Mouse (Mus musculus) midbrain, postnatal 0 days (tissue): ENCODE results near the gene Stk32c. TPM values are rescaled to one million over a fixed set of nuclear protein-coding genes. Genes with fewer than 3 reads are reported as not detected.
A peak's percentile ranks its signal among the peaks of the same experiment; 100 is the strongest.

ENCODE experiments used
- ATAC-seq: fragments of 200-750 bp; cut with Nextera tagmentation; 2 replicates; pipeline ENCODE4 v1.8.0; 2017; ENCODE audit warnings: moderate number of reproducible peaks, mild to moderate bottlenecking, moderate TSS enrichment, moderate library complexity; ENCODE audit not compliant: low FRiP score
- DNase-seq: peaks from one replicate; pipeline ENCODE4 v3.0.0-alpha.2; 2015; ENCODE audit warnings: low spot score
- H3K27ac ChIP-seq: fragments of 300-500 bp; sonication (generic); 2 replicates; pipeline ENCODE4 v1.5.1; 2014; ENCODE audit warnings: low read depth, mild to moderate bottlenecking, low read length, mixed read lengths
- H3K27me3 ChIP-seq: fragments of 300-500 bp; sonication (generic); 2 replicates; pipeline ENCODE4 v1.6.1; 2014; ENCODE audit warnings: low read length, control low read depth, mixed read lengths; ENCODE audit not compliant: insufficient read depth
- H3K36me3 ChIP-seq: fragments of 300-500 bp; sonication (generic); 2 replicates; pipeline ENCODE4 v1.6.1; 2014; ENCODE audit warnings: low read length, control low read depth, mixed read lengths; ENCODE audit not compliant: insufficient read depth
- H3K4me1 ChIP-seq: fragments of 300-500 bp; sonication (generic); 2 replicates; pipeline ENCODE4 v1.6.1; 2014; ENCODE audit warnings: mild to moderate bottlenecking, control low read depth, antibody characterized with exemption, low read length, mixed read lengths; ENCODE audit not compliant: insufficient read depth
- H3K4me2 ChIP-seq: fragments of 300-500 bp; sonication (generic); 2 replicates; pipeline ENCODE4 v1.6.1; 2014; ENCODE audit warnings: low read depth, mild to moderate bottlenecking, low read length, mixed read lengths; ENCODE audit not compliant: poor library complexity, severe bottlenecking
- H3K4me3 ChIP-seq: fragments of 300-500 bp; sonication (generic); 2 replicates; pipeline ENCODE4 v1.5.1; 2014; ENCODE audit warnings: low read depth, mild to moderate bottlenecking, low read length, moderate library complexity
- H3K9ac ChIP-seq: fragments of 300-500 bp; sonication (generic); replicated peaks from 2 replicates; pipeline ENCODE4 v1.6.1; 2014; ENCODE audit warnings: mild to moderate bottlenecking, low read length, moderate library complexity, mixed read lengths; ENCODE audit not compliant: poor library complexity, severe bottlenecking
- H3K9me3 ChIP-seq: fragments of 300-500 bp; sonication (generic); 2 replicates; pipeline ENCODE4 v1.6.1; 2016; ENCODE audit warnings: low read length, control low read depth
- CTCF ChIP-seq: IDR thresholded peaks from 2 replicates; pipeline ENCODE4 v1.5.1; 2016; ENCODE audit warnings: antibody characterized with exemption, mild to moderate bottlenecking
- WGBS: fragments of 180-500 bp; shearing (Covaris S2); extraction: QIAGEN DNeasy Blood & Tissue Kit; methylation state at CpG from one replicate; pipeline ENCODE4 v1.1.7; 2014; 5-methylcytosine and 5-hydroxymethylcytosine counted together
- polyA plus RNA-seq: library from polyadenylated mRNA; unstranded; fragments of >200 nt; fragmentation: Nextera tagmentation; extraction: Ambion mirVana; gene quantifications from 2 replicates; pipeline ENCODE4 v1.2.1, GENCODE M21; 2015
- total RNA-seq: library from RNA; depleted of rRNA; stranded (reverse); fragments of >200 nt; gene quantifications from 2 replicates; pipeline ENCODE4 v1.2.3, GENCODE M21; 2014

Gene Stk32c
- total and polyA plus RNA-seq, 2 experiments from 2014 or later = 2.4 to 35.6 TPM

- 29% methylated on average over 7 of the region's 7 CpGs for WGBS
- H3K4me3 ChIP-seq = peak overlapping the region; percentile 78
- H3K9ac ChIP-seq = peak overlapping the region; percentile 75; the same call in 1 of the 2 replicates
- peak overlapping the region; percentile 78 for H3K4me2 ChIP-seq
- TF ChIP-seq CTCF = no peak
- H3K27ac ChIP-seq = 0 out of 2 replicates have a peak overlapping the region, but pooled peaks have one; percentile 6
- no peaks in the 10 kb centered on the region for H3K9me3 ChIP-seq
- ATAC-seq (no peak), DNase-seq (no peak)
- no peaks in the 10 kb centered on the region for H3K27me3 ChIP-seq
- H3K36me3 ChIP-seq = no peaks in the 10 kb centered on the region
- H3K4me1 ChIP-seq = peaks cover 12% of the 10 kb centered on the region; the same call in 1 of the 2 replicates
Observed at GRCm38 (mm10) chr7:139187277-139187676, 25.8 kb downstream of the Stk32c start.

GRCm38 (mm10) chr7:139186436-139186835 is 26.7 kb downstream of the Stk32c start:
- H3K27ac ChIP-seq = no peak overlapping the region
- H3K36me3 ChIP-seq = no peaks in the 10 kb centered on the region
- no peak overlapping the region for H3K4me3 ChIP-seq
- ATAC-seq = no peak
- peaks cover 12% of the 10 kb centered on the region; the same call in 1 of the 2 replicates for H3K4me1 ChIP-seq
- H3K27me3 ChIP-seq = no peaks in the 10 kb centered on the region
- no peak overlapping the region for H3K9ac ChIP-seq
- H3K4me2 ChIP-seq = peak overlapping the region; percentile 78
- 75% methylated on average over 8 of the region's 8 CpGs for WGBS
- no peak for DNase-seq
- H3K9me3 ChIP-seq = no peaks in the 10 kb centered on the region
- no peak for TF ChIP-seq CTCF

GRCm38 (mm10) chr7:139185971-139186370 is 27.1 kb downstream of the Stk32c start:
- no peaks in the 10 kb centered on the region for H3K27me3 ChIP-seq
- H3K9me3 ChIP-seq = no peaks in the 10 kb centered on the region
- no peak overlapping the region for H3K4me3 ChIP-seq
- no peak for TF ChIP-seq CTCF
- no peak overlapping the region for H3K27ac ChIP-seq
- H3K9ac ChIP-seq = no peak overlapping the region
- no peaks in the 10 kb centered on the region for H3K36me3 ChIP-seq
- peaks cover 12% of the 10 kb centered on the region; the same call in 1 of the 2 replicates for H3K4me1 ChIP-seq
- ATAC-seq (no peak), DNase-seq (no peak)
- H3K4me2 ChIP-seq = peak overlapping the region; percentile 78
- 44% methylated on average over 5 of the region's 5 CpGs for WGBS

GRCm38 (mm10) chr7:139184846-139185245 is 28.3 kb downstream of the Stk32c start:
- H3K4me1 ChIP-seq = peaks cover 12% of the 10 kb centered on the region; the same call in 1 of the 2 replicates
- 89% methylated on average over 7 of the region's 7 CpGs for WGBS
- no peak for DNase-seq
- H3K9ac ChIP-seq = no peak overlapping the region
- H3K4me2 ChIP-seq = no peak overlapping the region
- no peak overlapping the region for H3K27ac ChIP-seq
- no peak for ATAC-seq
- H3K9me3 ChIP-seq = no peaks in the 10 kb centered on the region
- TF ChIP-seq CTCF = no peak
- no peaks in the 10 kb centered on the region for H3K36me3 ChIP-seq
- no peaks in the 10 kb centered on the region for H3K27me3 ChIP-seq
- H3K4me3 ChIP-seq = no peak overlapping the region

- H3K4me1 ChIP-seq = peaks cover 12% of the 10 kb centered on the region; the same call in 1 of the 2 replicates
- no peaks in the 10 kb centered on the region for H3K9me3 ChIP-seq
- H3K4me3 ChIP-seq = no peak overlapping the region
- no peak overlapping the region for H3K9ac ChIP-seq
- H3K4me2 ChIP-seq = no peak overlapping the region
- WGBS = 72% methylated on average over 4 of the region's 4 CpGs
- H3K27me3 ChIP-seq = no peaks in the 10 kb centered on the region
- H3K27ac ChIP-seq = no peak overlapping the region
- no peaks in the 10 kb centered on the region for H3K36me3 ChIP-seq
- DNase-seq = no peak
- ATAC-seq = no peak
- no peak for TF ChIP-seq CTCF
Observed at GRCm38 (mm10) chr7:139184396-139184795, 28.7 kb downstream of the Stk32c start.

GRCm38 (mm10) chr7:139180058-139180457 is 33.0 kb downstream of the Stk32c start:
- ATAC-seq (no peak), DNase-seq (no peak)
- H3K27ac ChIP-seq = no peak overlapping the region
- 88% methylated on average over 3 of the region's 3 CpGs for WGBS
- TF ChIP-seq CTCF = no peak
- no peak overlapping the region for H3K4me2 ChIP-seq
- H3K27me3 ChIP-seq = no peaks in the 10 kb centered on the region
- H3K36me3 ChIP-seq = no peaks in the 10 kb centered on the region
- no peak overlapping the region for H3K9ac ChIP-seq
- H3K4me1 ChIP-seq = no peaks in the 10 kb centered on the region
- H3K9me3 ChIP-seq = no peaks in the 10 kb centered on the region
- no peak overlapping the region for H3K4me3 ChIP-seq
